Mouse (Mus musculus) MEL (cell line): ENCODE results near the gene Gm11037. TPM values are rescaled to one million over a fixed set of nuclear protein-coding genes. Genes with fewer than 3 reads are reported as not detected.

Source experiments
- DNase-seq: peaks from one replicate; pipeline ENCODE4 v3.0.0; 2011; ENCODE audit warnings: low read depth, low spot score
- H3K27ac ChIP-seq: 2 replicates; pipeline ENCODE4 v1.5.1; 2012; ENCODE audit warnings: low read depth, mild to moderate bottlenecking, control low read depth, low read length, moderate library complexity; ENCODE audit not compliant: control insufficient read depth
- H3K27me3 ChIP-seq, 2 experiments: fragments of 150-350 bp in 1 of 2; sonication (generic) in 1 of 2; 2 replicates each; pipeline ENCODE4 v1.6.1; 2012; ENCODE audit warnings: low read length in 2 of 2, mild to moderate bottlenecking in 2 of 2, improper control_type of control experiment in 1 of 2, moderate library complexity in 1 of 2; ENCODE audit not compliant: insufficient read depth in 2 of 2, control insufficient read depth in 1 of 2
- H3K36me3 ChIP-seq, 2 experiments: 2 replicates each; pipeline ENCODE4 v1.6.1; 2012 to 2014; ENCODE audit warnings: low read length in 2 of 2, improper control_type of control experiment in 1 of 2, inconsistent platforms in 1 of 2, mild to moderate bottlenecking in 1 of 2; ENCODE audit not compliant: insufficient read depth in 2 of 2, control insufficient read depth in 1 of 2
- H3K4me1 ChIP-seq, 2 experiments: fragments of 150-350 bp in 1 of 2; sonication (generic) in 1 of 2; 2 replicates each; pipeline ENCODE4 v1.6.1; 2012; ENCODE audit warnings: low read length in 2 of 2, improper control_type of control experiment in 1 of 2, mild to moderate bottlenecking in 1 of 2; ENCODE audit not compliant: insufficient read depth in 2 of 2, control insufficient read depth in 1 of 2
- H3K4me3 ChIP-seq, 2 experiments: fragments of 150-350 bp in 1 of 2; sonication (generic) in 1 of 2; 2 replicates each; pipeline ENCODE4 v1.5.1; 2012; ENCODE audit warnings: low read depth in 2 of 2, low read length in 2 of 2, mild to moderate bottlenecking in 2 of 2, moderate library complexity in 2 of 2, control low read depth in 1 of 2, improper control_type of control experiment in 1 of 2; ENCODE audit not compliant: control insufficient read depth in 1 of 2, insufficient read depth in 1 of 2
- H3K79me2 ChIP-seq: 2 replicates; pipeline ENCODE4 v1.6.1; 2012; ENCODE audit warnings: mild to moderate bottlenecking, low read length, moderate library complexity; ENCODE audit not compliant: control insufficient read depth, poor library complexity, insufficient read depth
- H3K9ac ChIP-seq: 2 replicates; pipeline ENCODE4 v1.6.1; 2012; ENCODE audit warnings: low read depth, mild to moderate bottlenecking, control low read depth, low read length, moderate library complexity; ENCODE audit not compliant: control insufficient read depth, poor library complexity, severe bottlenecking
- H3K9me3 ChIP-seq: fragments of 150-350 bp; sonication (generic); replicated peaks from 2 replicates; pipeline ENCODE4 v1.6.1; 2012; ENCODE audit warnings: mild to moderate bottlenecking, low read length, improper control_type of control experiment, moderate library complexity; ENCODE audit not compliant: insufficient read depth
- CHD1 ChIP-seq: IDR thresholded peaks from 2 replicates; pipeline ENCODE4 v1.6.1; 2012; ENCODE audit warnings: low read depth, mild to moderate bottlenecking, inconsistent platforms, low read length, improper control_type of control experiment
- CTCF ChIP-seq, 3 experiments: IDR thresholded peaks in 2 of 3; conservative IDR thresholded peaks in 1 of 3; 2 replicates each; pipeline ENCODE4 v1.5.1; 2011 to 2012; ENCODE audit warnings: low read length in 3 of 3, low read depth in 2 of 3, mild to moderate bottlenecking in 2 of 3, improper control_type of control experiment in 1 of 3, inconsistent platforms in 1 of 3, mixed read lengths in 1 of 3, moderate library complexity in 1 of 3; ENCODE audit not compliant: control insufficient read depth in 1 of 3, insufficient read depth in 1 of 3, poor library complexity in 1 of 3, severe bottlenecking in 1 of 3
- GABPA ChIP-seq: IDR thresholded peaks from 2 replicates; pipeline ENCODE4 v1.6.1; 2012; ENCODE audit warnings: low read depth, mild to moderate bottlenecking, inconsistent platforms, low read length, improper control_type of control experiment, moderate library complexity
- HCFC1 ChIP-seq: IDR thresholded peaks from 2 replicates; pipeline ENCODE4 v1.6.1; 2012; ENCODE audit warnings: low read depth, mild to moderate bottlenecking, inconsistent platforms, low read length, improper control_type of control experiment, moderate library complexity
- JUND ChIP-seq: IDR thresholded peaks from 2 replicates; pipeline ENCODE4 v1.6.1; 2011; ENCODE audit warnings: low read depth, mild to moderate bottlenecking, improper control_type of control experiment, low read length
- MAFK ChIP-seq: IDR thresholded peaks from 2 replicates; pipeline ENCODE4 v1.6.1; 2011; ENCODE audit warnings: low read depth, mild to moderate bottlenecking, low read length, improper control_type of control experiment, borderline replicate concordance
- RAD21 ChIP-seq: IDR thresholded peaks from 2 replicates; pipeline ENCODE4 v1.6.1; 2011; ENCODE audit warnings: mild to moderate bottlenecking, low read depth, low read length, improper control_type of control experiment
- RCOR1 ChIP-seq: IDR thresholded peaks from 2 replicates; pipeline ENCODE4 v1.6.1; 2012; ENCODE audit warnings: low read depth, mild to moderate bottlenecking, inconsistent platforms, low read length, improper control_type of control experiment
- SMC3 ChIP-seq: IDR thresholded peaks from 2 replicates; pipeline ENCODE4 v1.6.1; 2011; ENCODE audit warnings: low read depth, low read length, improper control_type of control experiment
- TAL1 ChIP-seq: IDR thresholded peaks from 2 replicates; pipeline ENCODE4 v1.6.1; 2012; ENCODE audit warnings: mild to moderate bottlenecking, inconsistent platforms, low read length, moderate library complexity, mixed read lengths
- TCF12 ChIP-seq: IDR thresholded peaks from 2 replicates; pipeline ENCODE4 v1.6.1; 2014; ENCODE audit warnings: low read depth, mild to moderate bottlenecking, inconsistent platforms, low read length, improper control_type of control experiment, moderate library complexity
- USF2 ChIP-seq, 2 experiments: IDR thresholded peaks; 2 replicates each; pipeline ENCODE4 v1.6.1; 2011 to 2012; ENCODE audit warnings: improper control_type of control experiment in 2 of 2, low read length in 2 of 2, borderline replicate concordance in 1 of 2, inconsistent platforms in 1 of 2, low read depth in 1 of 2, mild to moderate bottlenecking in 1 of 2; ENCODE audit not compliant: insufficient read depth in 1 of 2
- ZC3H11A ChIP-seq: IDR thresholded peaks from 2 replicates; pipeline ENCODE4 v1.6.1; 2012; ENCODE audit warnings: low read depth, mild to moderate bottlenecking, inconsistent platforms, low read length, improper control_type of control experiment
- ZNF384 ChIP-seq: IDR thresholded peaks from 2 replicates; pipeline ENCODE4 v1.6.1; 2012; ENCODE audit warnings: low read depth, mild to moderate bottlenecking, inconsistent platforms, low read length, improper control_type of control experiment
- polyA plus RNA-seq, 2 experiments: library from polyadenylated mRNA; stranded (reverse) in 1 of 2; unstranded in 1 of 2; fragments of >175 nt in 1 of 2; fragments of >200 nt in 1 of 2; gene quantifications; 2 replicates each; pipeline versions ENCODE4 v1.2.1 to v1.2.4; 2012; ENCODE audit warnings: low replicate concordance in 2 of 2, low read depth in 1 of 2; ENCODE audit not compliant: insufficient read length in 2 of 2, insufficient read depth in 1 of 2, missing spikeins in 1 of 2
- total RNA-seq: library from RNA; depleted of rRNA; stranded (reverse); fragments of 300-350 nt; gene quantifications from 2 replicates; pipeline ENCODE4 v1.2.3, GENCODE M21; 2012

Gm11037 gene
- total and polyA plus RNA-seq, 3 experiments = not detected

- H3K27ac ChIP-seq = no peak overlapping the region
- no peak overlapping the region for H3K9ac ChIP-seq
- H3K4me3 ChIP-seq = no peak overlapping the region
Measured at GRCm38 (mm10) chr2:131125964-131126815, 7.1 kb upstream of the Gm11037 start.

GRCm38 (mm10) chr2:131127161-131127730 lies 6.1 kb upstream of the Gm11037 start, which contains the start of gene Hspa12b:
Gene Hspa12b (plus strand): TSS chr2:131127280.
- Histone ChIP-seq H3K79me2 (no peaks in the 10 kb centered on the region), H3K4me3 (no peak within 1 kb of the TSS), H3K9ac (no peak within 1 kb of the TSS), H3K9me3 (no peaks in the 10 kb centered on the region)
- DNase-seq = no peak
- no peak for TF ChIP-seq TCF12
- TF ChIP-seq, all 39 proteins: peak for 0
- Histone ChIP-seq H3K36me3 (peaks cover 0 to 2% of the 10 kb centered on the region in 2 experiments; a peak in 1 of 4 replicates), H3K4me1 (peaks cover 5 to 9% of the 10 kb centered on the region in 2 experiments), H3K27ac (no peak within 1 kb of the TSS), H3K27me3 (peaks cover 0 to 2% of the 10 kb centered on the region in 2 experiments; a peak in 3 of 4 replicates)

More at GRCm38 (mm10) chr2:131125964-131126815, 7.1 kb upstream of the Gm11037 start:
- Histone ChIP-seq H3K27me3 (peaks cover 0 to 2% of the 10 kb centered on the region in 2 experiments; a peak in 3 of 4 replicates), H3K4me1 (peaks cover 5 to 9% of the 10 kb centered on the region in 2 experiments), H3K79me2 (no peaks in the 10 kb centered on the region), H3K36me3 (peaks cover 0 to 2% of the 10 kb centered on the region in 2 experiments; a peak in 1 of 4 replicates), H3K9me3 (no peaks in the 10 kb centered on the region)
- TF ChIP-seq USF2 (IDR thresholded peaks at IDR 0.05; ENCODE audit: borderline replicate concordance in 1 of 2, insufficient read depth in 1 of 2, low read depth in 1 of 2, low read length in 2 of 2) (no peak), CHD1 (no peak), RCOR1 (no peak), RAD21 (no peak), SMC3 (no peak), GABPA (no peak), TAL1 (no peak), MAFK (no peak), ZC3H11A (no peak), JUND (no peak), HCFC1 (no peak), ZNF384 (no peak), CTCF (IDR thresholded peaks at IDR 0.05 in 2 of 3, conservative IDR thresholded peaks at IDR 0.05 in 1 of 3; ENCODE audit: control insufficient read depth in 1 of 3, insufficient read depth in 1 of 3, low read depth in 2 of 3, low read length in 3 of 3, poor library complexity in 1 of 3, severe bottlenecking in 1 of 3) (no peak)
- DNase-seq = no peak
